Mouse (Mus musculus): ENCODE data around the gene Sec61g. TPM values are rescaled to one million over a fixed set of nuclear protein-coding genes. Genes with fewer than 3 reads are reported as not detected.
"Not testable (repeated sequence)": the region's sequence is repeated elsewhere in the genome, so short reads cannot be mapped to it uniquely, and the experiment has no call there.

Gene Sec61g
- polyA plus RNA-seq (2016; fragmentation: Nextera tagmentation; extraction: Ambion mirVana), result 43.9 and 45.2 TPM in 2 replicates

GRCm38 (mm10) chr11:16508052-16508654, at the start of gene Sec61g:
TSS of gene Sec61g (minus strand) at chr11:16508484.
- WGBS, result 0% methylated on average over 35 of the region's 35 CpGs
- peak; percentile 93 for DNase-seq (ENCODE audit: low spot score)
- no peaks in the 10 kb centered on the region for H3K27me3 ChIP-seq (ENCODE audit: insufficient read depth, poor library complexity, severe bottlenecking)
- peak within 1 kb of the TSS; percentile 92 for H3K4me3 ChIP-seq
- H3K9me3 ChIP-seq, result no peaks in the 10 kb centered on the region
- H3K4me1 ChIP-seq (replicated peaks), result peaks cover 13% of the 10 kb centered on the region
- peak within 1 kb of the TSS; percentile 96 for H3K27ac ChIP-seq
- H3K36me3 ChIP-seq, result peaks cover 34% of the 10 kb centered on the region

- Histone ChIP-seq H3K4me3 (no peak overlapping the region), H3K9me3 (no peaks in the 10 kb centered on the region), H3K4me1 (replicated peaks) (no peaks in the 10 kb centered on the region), H3K27ac (no peak overlapping the region), H3K27me3 (ENCODE audit: insufficient read depth, poor library complexity, severe bottlenecking) (no peaks in the 10 kb centered on the region), H3K36me3 (no peaks in the 10 kb centered on the region)
- DNase-seq (ENCODE audit: low spot score), result no peak
- 87% methylated on average over 5 of the region's 5 CpGs for WGBS
Observed at GRCm38 (mm10) chr11:16546421-16547163, 38.3 kb upstream of the Sec61g start.

- no peak overlapping the region for H3K4me3 ChIP-seq
- no peaks in the 10 kb centered on the region for H3K27me3 ChIP-seq (ENCODE audit: insufficient read depth, poor library complexity, severe bottlenecking)
- no peaks in the 10 kb centered on the region for H3K36me3 ChIP-seq
- no peak overlapping the region for H3K27ac ChIP-seq
- DNase-seq (ENCODE audit: low spot score), result no peak
- 95% methylated on average over 1 of the region's 1 CpGs for WGBS
- H3K4me1 ChIP-seq (replicated peaks), result no peaks in the 10 kb centered on the region
- H3K9me3 ChIP-seq, result no peaks in the 10 kb centered on the region
Observed at GRCm38 (mm10) chr11:16537379-16537778, 29.1 kb upstream of the Sec61g start.

- H3K4me1 ChIP-seq (replicated peaks), result no peaks in the 10 kb centered on the region
- no peaks in the 10 kb centered on the region for H3K36me3 ChIP-seq
- H3K27ac ChIP-seq, result no peak overlapping the region
- no peaks in the 10 kb centered on the region for H3K27me3 ChIP-seq (ENCODE audit: insufficient read depth, poor library complexity, severe bottlenecking)
- no peak overlapping the region for H3K4me3 ChIP-seq
- 79% methylated on average over 5 of the region's 5 CpGs for WGBS
- no peaks in the 10 kb centered on the region for H3K9me3 ChIP-seq
- DNase-seq (ENCODE audit: low spot score), result no peak
Observed at GRCm38 (mm10) chr11:16534582-16535553, 26.6 kb upstream of the Sec61g start.

GRCm38 (mm10) chr11:16532877-16533276, 24.6 kb upstream of the Sec61g start:
- DNase-seq (ENCODE audit: low spot score), result no peak
- no peaks in the 10 kb centered on the region for H3K4me1 ChIP-seq (replicated peaks)
- no peak overlapping the region for H3K4me3 ChIP-seq
- H3K36me3 ChIP-seq, result no peaks in the 10 kb centered on the region
- H3K27me3 ChIP-seq (ENCODE audit: insufficient read depth, poor library complexity, severe bottlenecking), result no peaks in the 10 kb centered on the region
- H3K27ac ChIP-seq, result no peak overlapping the region
- H3K9me3 ChIP-seq, result no peaks in the 10 kb centered on the region
- 28% methylated on average over 5 of the region's 5 CpGs for WGBS

GRCm38 (mm10) chr11:16528909-16529308, 20.6 kb upstream of the Sec61g start:
- no peaks in the 10 kb centered on the region for H3K9me3 ChIP-seq
- H3K27ac ChIP-seq, result no peak overlapping the region
- no peak overlapping the region for H3K4me3 ChIP-seq
- H3K27me3 ChIP-seq (ENCODE audit: insufficient read depth, poor library complexity, severe bottlenecking), result no peaks in the 10 kb centered on the region
- DNase-seq (ENCODE audit: low spot score), result no peak
- no peaks in the 10 kb centered on the region for H3K4me1 ChIP-seq (replicated peaks)
- no peaks in the 10 kb centered on the region for H3K36me3 ChIP-seq

- H3K4me3 ChIP-seq, result no peak overlapping the region
- no peaks in the 10 kb centered on the region for H3K27me3 ChIP-seq (ENCODE audit: insufficient read depth, poor library complexity, severe bottlenecking)
- no peak overlapping the region for H3K27ac ChIP-seq
- H3K4me1 ChIP-seq (replicated peaks), result no peaks in the 10 kb centered on the region
- H3K9me3 ChIP-seq, result no peaks in the 10 kb centered on the region
- no peaks in the 10 kb centered on the region for H3K36me3 ChIP-seq
- DNase-seq (ENCODE audit: low spot score), result no peak
- WGBS, result 90% methylated on average over 5 of the region's 5 CpGs
Observed at GRCm38 (mm10) chr11:16528391-16528790, 20.1 kb upstream of the Sec61g start.

GRCm38 (mm10) chr11:16527743-16528142, 19.5 kb upstream of the Sec61g start:
- 91% methylated on average over 5 of the region's 5 CpGs for WGBS
- Histone ChIP-seq H3K27ac (no peak overlapping the region), H3K27me3 (ENCODE audit: insufficient read depth, poor library complexity, severe bottlenecking) (no peaks in the 10 kb centered on the region), H3K36me3 (no peaks in the 10 kb centered on the region), H3K4me3 (no peak overlapping the region), H3K4me1 (replicated peaks) (no peaks in the 10 kb centered on the region), H3K9me3 (no peaks in the 10 kb centered on the region)
- no peak for DNase-seq (ENCODE audit: low spot score)

GRCm38 (mm10) chr11:16526467-16526866, 18.2 kb upstream of the Sec61g start:
- no peaks in the 10 kb centered on the region for H3K9me3 ChIP-seq
- WGBS, result 85% methylated on average over 2 of the region's 2 CpGs
- no peaks in the 10 kb centered on the region for H3K4me1 ChIP-seq (replicated peaks)
- no peak overlapping the region for H3K4me3 ChIP-seq
- no peaks in the 10 kb centered on the region for H3K27me3 ChIP-seq (ENCODE audit: insufficient read depth, poor library complexity, severe bottlenecking)
- H3K36me3 ChIP-seq, result no peaks in the 10 kb centered on the region
- no peak for DNase-seq (ENCODE audit: low spot score)
- no peak overlapping the region for H3K27ac ChIP-seq

- Histone ChIP-seq H3K4me3 (no peak overlapping the region), H3K4me1 (replicated peaks) (no peaks in the 10 kb centered on the region), H3K27me3 (ENCODE audit: insufficient read depth, poor library complexity, severe bottlenecking) (no peaks in the 10 kb centered on the region), H3K36me3 (no peaks in the 10 kb centered on the region), H3K27ac (no peak overlapping the region), H3K9me3 (no peaks in the 10 kb centered on the region)
- no peak for DNase-seq (ENCODE audit: low spot score)
- 44% methylated on average over 2 of the region's 2 CpGs for WGBS
Observed at GRCm38 (mm10) chr11:16525724-16526123, 17.4 kb upstream of the Sec61g start.

- H3K9me3 ChIP-seq, result no peaks in the 10 kb centered on the region
- WGBS, result 46% methylated on average over 3 of the region's 3 CpGs
- H3K27ac ChIP-seq, result no peak overlapping the region
- DNase-seq (ENCODE audit: low spot score), result no peak
- H3K27me3 ChIP-seq (ENCODE audit: insufficient read depth, poor library complexity, severe bottlenecking), result no peaks in the 10 kb centered on the region
- H3K4me1 ChIP-seq (replicated peaks), result no peaks in the 10 kb centered on the region
- H3K4me3 ChIP-seq, result no peak overlapping the region
- no peaks in the 10 kb centered on the region for H3K36me3 ChIP-seq
Observed at GRCm38 (mm10) chr11:16524917-16525640, 16.8 kb upstream of the Sec61g start.

GRCm38 (mm10) chr11:16515081-16515480, 6.8 kb upstream of the Sec61g start:
- not testable (repeated sequence) for H3K4me3 ChIP-seq; H3K27me3 ChIP-seq (ENCODE audit: insufficient read depth, poor library complexity, severe bottlenecking); H3K4me1 ChIP-seq (replicated peaks); H3K36me3 ChIP-seq; H3K9me3 ChIP-seq; H3K27ac ChIP-seq; DNase-seq (ENCODE audit: low spot score)
- 95% methylated on average over 16 of the region's 16 CpGs for WGBS

All from hindbrain, embryonic 10.5 days (tissue).